Mouse (Mus musculus) cortical plate, adult 2 months (tissue): ENCODE measurements around the gene Nup37. TPM values are rescaled to one million over a fixed set of nuclear protein-coding genes. Genes with fewer than 3 reads are reported as not detected.

Experiments
- H3K27ac ChIP-seq: fragments of 200-500 bp; 2 replicates; pipeline ENCODE4 v1.5.1; 2012; ENCODE audit warnings: low read length, control low read depth, inconsistent platforms; ENCODE audit not compliant: insufficient read depth
- H3K4me1 ChIP-seq: fragments of 200-500 bp; 2 replicates; pipeline ENCODE4 v1.6.1; 2011; ENCODE audit warnings: low read length; ENCODE audit not compliant: control insufficient read depth, insufficient read depth
- H3K4me3 ChIP-seq: fragments of 200-500 bp; 2 replicates; pipeline ENCODE4 v1.5.1; 2011; ENCODE audit warnings: mild to moderate bottlenecking, low read length, control low read depth; ENCODE audit not compliant: insufficient read depth
- CTCF ChIP-seq: fragments of 200-500 bp; IDR thresholded peaks from 2 replicates; pipeline ENCODE4 v1.5.1; 2011; ENCODE audit warnings: mild to moderate bottlenecking, control low read depth, low read length; ENCODE audit not compliant: insufficient read depth; ENCODE audit errors: extremely low read depth
- POLR2A ChIP-seq: fragments of 200-500 bp; IDR thresholded peaks from 2 replicates; pipeline ENCODE4 v1.6.1; 2011; ENCODE audit warnings: mild to moderate bottlenecking, low read length, control low read depth; ENCODE audit not compliant: insufficient read depth; ENCODE audit errors: extremely low read depth
- polyA plus RNA-seq: library from polyadenylated mRNA; depleted of rRNA; stranded (reverse); fragments of >200 nt; gene quantifications from 2 replicates; pipeline ENCODE4 v1.2.3, GENCODE M21; 2012; rRNA removed

Gene Nup37
- polyA plus RNA-seq, 1 experiment: 7.8 TPM

GRCm38 (mm10) chr10:88218161-88218560, 71.4 kb downstream of the Nup37 start:
- no peak overlapping the region for H3K4me3 ChIP-seq

GRCm38 (mm10) chr10:88221718-88222117, 74.9 kb downstream of the Nup37 start:
- H3K4me1 ChIP-seq: no peaks in the 10 kb centered on the region
- H3K27ac ChIP-seq: no peak overlapping the region
- TF ChIP-seq POLR2A: no peak
- no peak for TF ChIP-seq CTCF
- no peak overlapping the region for H3K4me3 ChIP-seq

More at GRCm38 (mm10) chr10:88218161-88218560, 71.4 kb downstream of the Nup37 start:
- Histone ChIP-seq H3K27ac (no peak overlapping the region), H3K4me1 (no peaks in the 10 kb centered on the region)
- TF ChIP-seq CTCF (no peak), POLR2A (no peak)

- no peak overlapping the region for H3K27ac ChIP-seq
- H3K4me3 ChIP-seq: no peak overlapping the region
- TF ChIP-seq CTCF: no peak
- TF ChIP-seq POLR2A: no peak
- H3K4me1 ChIP-seq: no peaks in the 10 kb centered on the region
Measured at GRCm38 (mm10) chr10:88225421-88225820, 78.6 kb downstream of the Nup37 start.

- Histone ChIP-seq H3K4me1 (no peaks in the 10 kb centered on the region), H3K4me3 (no peak overlapping the region), H3K27ac (no peak overlapping the region)
- TF ChIP-seq CTCF: no peak
Measured at GRCm38 (mm10) chr10:88227962-88228361, 81.2 kb downstream of the Nup37 start.

Other genes with a start within 250 kb of the Nup37 start
- 0.49 and 0.50 TPM in 2 replicates for gene Pmch, start 55.9 kb upstream of the Nup37 start, polyA plus RNA-seq
- gene Parpbp, start 51 bp upstream of the Nup37 start, polyA plus RNA-seq: 0.19 and 0.58 TPM in 2 replicates
- 23.8 and 24.2 TPM in 2 replicates for gene Washc3, start 54.1 kb downstream of the Nup37 start, polyA plus RNA-seq
- gene Dram1, start 232.1 kb downstream of the Nup37 start, polyA plus RNA-seq: 1.6 and 2.0 TPM in 2 replicates
- 41.1 and 43.3 TPM in 2 replicates for gene Gnptab, start 232.1 kb downstream of the Nup37 start, polyA plus RNA-seq